Mouse (Mus musculus) stomach, embryonic 15.5 days (tissue): ENCODE results near the gene Foxr1. TPM values are rescaled to one million over a fixed set of nuclear protein-coding genes. Genes with fewer than 3 reads are reported as not detected.
A peak's percentile ranks its signal among the peaks of the same experiment; 100 is the strongest.
"Not testable (repeated sequence)": the region's sequence is repeated elsewhere in the genome, so short reads cannot be mapped to it uniquely, and the experiment has no call there.

Experiments
- ATAC-seq: fragments of 200-750 bp; cut with Nextera tagmentation; 2 replicates; pipeline ENCODE4 v1.8.0; 2017; ENCODE audit warnings: low read depth, moderate number of reproducible peaks, moderate TSS enrichment; ENCODE audit not compliant: insufficient read depth, low FRiP score
- H3K27ac ChIP-seq: fragments of 300-500 bp; sonication (generic); 2 replicates; pipeline ENCODE4 v1.5.1; 2015; ENCODE audit warnings: mild to moderate bottlenecking, inconsistent platforms
- H3K27me3 ChIP-seq: fragments of 300-500 bp; sonication (generic); replicated peaks from 2 replicates; pipeline ENCODE4 v1.6.1; 2015; ENCODE audit warnings: inconsistent platforms
- H3K36me3 ChIP-seq: fragments of 300-500 bp; sonication (generic); 2 replicates; pipeline ENCODE4 v1.6.1; 2015; ENCODE audit warnings: inconsistent platforms
- H3K4me1 ChIP-seq: fragments of 300-500 bp; sonication (generic); 2 replicates; pipeline ENCODE4 v1.6.1; 2015; ENCODE audit warnings: inconsistent platforms
- H3K4me2 ChIP-seq: fragments of 300-500 bp; sonication (generic); 2 replicates; pipeline ENCODE4 v1.6.1; 2015; ENCODE audit warnings: mild to moderate bottlenecking, inconsistent platforms
- H3K4me3 ChIP-seq: fragments of 300-500 bp; sonication (generic); replicated peaks from 2 replicates; pipeline ENCODE4 v1.5.1; 2015; ENCODE audit warnings: inconsistent platforms
- H3K9ac ChIP-seq: fragments of 300-500 bp; sonication (generic); 2 replicates; pipeline ENCODE4 v1.6.1; 2015; ENCODE audit warnings: inconsistent platforms
- H3K9me3 ChIP-seq: fragments of 300-500 bp; sonication (generic); 2 replicates; pipeline ENCODE4 v1.6.1; 2016; ENCODE audit warnings: inconsistent platforms
- WGBS: fragments of 180-500 bp; shearing (Covaris S2); methylation state at CpG from one replicate; pipeline ENCODE4 v1.1.7; 2015; 5-methylcytosine and 5-hydroxymethylcytosine counted together
- polyA plus RNA-seq: library from polyadenylated mRNA; unstranded; fragments of >200 nt; fragmentation: Nextera tagmentation; extraction: Ambion mirVana; gene quantifications from 2 replicates; pipeline ENCODE4 v1.2.1, GENCODE M21; 2015

Foxr1 gene
- polyA plus RNA-seq, 1 experiment from 2014 or later: not detected

DNA sequence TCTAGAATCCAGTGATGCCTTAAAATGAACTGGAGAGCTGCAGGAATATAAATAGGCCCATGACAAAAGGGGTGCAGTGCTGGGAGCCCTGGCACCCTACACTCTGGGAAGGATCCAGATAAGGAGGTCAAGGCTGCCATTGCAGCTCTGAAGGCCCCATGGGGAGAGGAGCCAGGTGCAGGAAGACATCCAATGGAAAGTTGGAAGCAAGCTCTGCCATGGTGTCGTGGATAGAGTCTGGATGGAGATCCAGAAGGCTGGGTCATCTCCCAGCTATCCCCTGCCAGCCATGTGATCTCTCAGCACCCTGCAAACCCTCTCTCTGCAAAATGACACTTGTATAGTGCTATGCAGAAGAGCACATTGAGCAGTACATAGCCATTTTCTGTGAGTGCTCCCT, 33.4 kb upstream of the Foxr1 start:
- H3K4me1 ChIP-seq: peaks cover 5% of the 10 kb centered on the region; the same call in 1 of the 2 replicates
- no peak overlapping the region for H3K4me3 ChIP-seq
- no peaks in the 10 kb centered on the region for H3K36me3 ChIP-seq
- WGBS: 32% methylated on average over 1 of the region's 1 CpGs
- ATAC-seq: no peak
- no peaks in the 10 kb centered on the region for H3K9me3 ChIP-seq
- H3K27me3 ChIP-seq: no peaks in the 10 kb centered on the region
- H3K27ac ChIP-seq: no peak overlapping the region
- no peak overlapping the region for H3K9ac ChIP-seq
- H3K4me2 ChIP-seq: no peak overlapping the region

DNA sequence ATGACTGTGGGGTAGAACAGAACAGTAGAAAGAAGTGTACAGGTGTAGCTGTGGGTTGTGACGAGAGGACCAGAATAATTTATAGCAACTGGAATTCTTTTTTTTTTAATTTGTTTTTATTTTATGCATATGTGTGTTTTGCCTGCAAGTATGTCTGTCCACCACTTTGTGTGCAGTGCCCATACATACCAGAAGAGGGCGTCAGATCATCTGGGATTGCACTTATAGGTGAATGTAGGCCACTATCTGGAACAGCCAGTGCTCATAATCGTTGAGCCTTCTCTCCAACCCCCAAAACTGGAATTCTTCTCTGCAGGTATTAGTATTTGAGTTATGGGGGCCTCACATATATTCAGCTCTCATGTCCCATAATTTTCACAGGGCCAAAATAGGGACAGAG, 32.2 kb upstream of the Foxr1 start:
- ATAC-seq: no peak
- Histone ChIP-seq H3K9me3 (no peaks in the 10 kb centered on the region), H3K4me3 (no peak overlapping the region), H3K4me1 (peaks cover 5% of the 10 kb centered on the region; the same call in 1 of the 2 replicates), H3K27ac (no peak overlapping the region), H3K9ac (no peak overlapping the region), H3K27me3 (no peaks in the 10 kb centered on the region), H3K4me2 (no peak overlapping the region), H3K36me3 (no peaks in the 10 kb centered on the region)
- WGBS: 66% methylated on average over 3 of the region's 3 CpGs

DNA sequence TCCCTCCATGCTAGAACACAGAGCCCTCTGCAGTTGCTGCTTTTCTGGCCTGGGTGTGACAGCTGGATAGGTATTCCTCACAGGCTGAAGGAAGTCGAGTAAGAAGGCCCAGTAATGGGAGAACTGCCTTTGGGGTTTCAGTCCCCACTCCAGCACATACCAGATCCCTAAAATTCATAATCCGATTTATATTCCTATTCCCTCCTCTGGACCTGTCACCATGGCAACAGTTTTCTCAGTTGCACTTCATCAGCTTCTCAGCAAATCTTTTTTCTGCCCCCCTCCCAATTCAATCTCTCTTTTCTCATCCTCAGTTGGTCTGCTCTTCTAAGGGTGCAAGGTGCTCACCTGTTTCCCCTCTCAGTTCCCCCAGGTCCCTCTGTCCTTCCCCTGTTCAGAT, 27.9 kb upstream of the Foxr1 start:
- Histone ChIP-seq H3K4me3 (no peak overlapping the region), H3K4me1 (no peaks in the 10 kb centered on the region), H3K27ac (no peak overlapping the region), H3K4me2 (no peak overlapping the region), H3K27me3 (no peaks in the 10 kb centered on the region), H3K9ac (no peak overlapping the region), H3K36me3 (no peaks in the 10 kb centered on the region), H3K9me3 (no peaks in the 10 kb centered on the region)
- no peak for ATAC-seq
- WGBS: 45% methylated on average over 2 of the region's 2 CpGs

DNA sequence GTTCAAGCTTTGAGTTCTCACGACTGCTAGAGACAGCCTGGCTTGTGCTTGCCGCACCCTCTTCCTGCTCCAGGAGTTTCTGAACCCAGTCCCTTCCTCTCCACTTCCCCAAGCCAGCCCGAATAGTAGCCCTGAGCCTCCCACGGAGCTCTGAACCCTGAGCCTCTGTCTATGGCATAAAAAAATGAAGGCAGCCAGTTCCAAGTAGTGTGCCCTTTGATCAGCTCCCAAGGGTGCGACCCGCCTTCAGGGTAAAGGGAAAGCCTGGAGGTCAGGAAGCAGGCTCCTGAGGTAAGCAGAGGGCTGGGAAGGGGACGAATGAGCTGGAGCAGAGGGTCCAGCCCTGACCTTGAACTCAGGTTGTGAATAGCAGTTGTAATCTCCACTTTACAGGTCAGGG, 27.3 kb upstream of the Foxr1 start:
- 53% methylated on average over 7 of the region's 7 CpGs for WGBS
- Histone ChIP-seq H3K9me3 (no peaks in the 10 kb centered on the region), H3K4me1 (no peaks in the 10 kb centered on the region), H3K27me3 (no peaks in the 10 kb centered on the region), H3K27ac (no peak overlapping the region), H3K4me3 (no peak overlapping the region), H3K36me3 (no peaks in the 10 kb centered on the region), H3K9ac (no peak overlapping the region), H3K4me2 (no peak overlapping the region)
- no peak for ATAC-seq

DNA sequence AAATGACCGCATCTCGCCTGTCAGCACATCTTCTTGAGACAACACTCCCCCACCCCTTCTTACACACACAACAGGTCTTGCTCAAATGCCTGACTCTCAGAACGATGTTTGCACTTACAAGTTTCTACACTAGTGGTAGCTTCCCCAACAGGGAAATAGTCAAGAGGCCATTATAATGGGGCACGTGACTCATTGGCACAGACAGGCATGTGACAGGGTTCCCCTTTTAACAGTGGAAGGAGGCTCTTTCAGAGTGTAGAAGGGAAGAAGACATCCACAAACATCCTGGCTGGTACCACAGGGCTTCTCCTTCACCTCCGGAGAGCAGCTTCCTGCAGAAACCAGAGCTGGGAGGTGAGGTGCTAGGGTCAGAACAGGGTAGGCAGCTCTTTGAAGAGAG, 21.0 kb upstream of the Foxr1 start:
- Histone ChIP-seq H3K27me3 (no peaks in the 10 kb centered on the region), H3K9me3 (no peaks in the 10 kb centered on the region), H3K36me3 (no peaks in the 10 kb centered on the region), H3K27ac (no peak overlapping the region), H3K9ac (no peak overlapping the region), H3K4me1 (peaks cover 7% of the 10 kb centered on the region), H3K4me2 (no peak overlapping the region), H3K4me3 (no peak overlapping the region)
- no peak for ATAC-seq
- 71% methylated on average over 5 of the region's 5 CpGs for WGBS

DNA sequence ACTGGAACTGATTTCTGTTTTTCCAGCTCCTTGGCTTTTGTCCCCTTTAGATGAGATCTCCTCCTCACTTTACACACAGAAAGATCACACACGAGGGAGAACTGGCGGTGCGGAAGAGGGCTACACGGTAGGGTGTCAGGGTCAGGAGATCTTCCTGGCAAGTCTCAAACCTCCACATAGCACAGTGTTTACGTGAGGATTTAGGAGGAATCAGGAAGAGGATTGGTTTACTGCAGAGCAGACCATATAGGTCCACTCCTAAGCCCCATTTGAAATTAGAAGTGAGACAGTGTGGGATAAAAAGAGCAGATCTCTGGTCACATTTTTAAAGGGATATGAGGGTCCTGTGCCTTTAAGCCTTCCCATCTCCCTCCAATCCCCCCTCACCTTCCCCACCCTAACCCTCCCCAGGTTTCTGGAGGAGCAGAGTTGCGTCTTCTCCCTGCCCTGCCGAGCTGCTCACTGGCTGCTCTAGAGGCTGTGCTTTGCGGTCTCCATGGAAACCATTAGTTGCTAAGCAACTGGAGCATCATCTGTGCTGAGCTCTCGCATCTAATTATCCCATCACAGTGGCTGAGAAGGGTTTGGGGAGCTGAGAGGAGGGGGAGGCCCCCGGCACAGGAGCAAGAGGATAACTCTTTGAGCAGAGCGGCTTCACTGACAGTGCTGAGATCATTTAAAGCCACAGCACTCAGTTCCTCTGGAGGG, 16.3 kb upstream of the Foxr1 start:
- H3K4me2 ChIP-seq: no peak overlapping the region
- no peak overlapping the region for H3K4me3 ChIP-seq
- no peak overlapping the region for H3K27ac ChIP-seq
- peaks cover 9% of the 10 kb centered on the region for H3K4me1 ChIP-seq
- no peaks in the 10 kb centered on the region for H3K9me3 ChIP-seq
- peak; percentile 20; the same call in 1 of the 2 replicates for ATAC-seq
- no peaks in the 10 kb centered on the region for H3K36me3 ChIP-seq
- 12% methylated on average over 11 of the region's 11 CpGs for WGBS
- H3K27me3 ChIP-seq: no peaks in the 10 kb centered on the region
- no peak overlapping the region for H3K9ac ChIP-seq

DNA sequence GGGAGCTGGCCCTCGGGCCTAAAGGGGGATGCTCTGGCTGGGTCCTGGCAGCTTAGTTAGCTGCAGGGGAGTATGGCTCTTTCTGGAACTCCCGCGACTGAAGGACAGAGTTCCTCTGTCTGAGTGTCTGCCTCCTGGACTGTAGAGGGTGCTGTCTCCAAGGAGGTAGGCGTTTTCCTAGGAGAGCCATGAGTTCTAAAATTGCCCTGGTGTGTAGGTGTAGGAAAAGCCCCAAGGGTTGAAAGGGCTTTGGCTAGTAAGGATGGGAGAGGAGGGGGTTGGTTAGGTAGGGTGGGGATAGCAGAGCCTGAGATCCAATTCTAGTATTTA, 13.9 kb upstream of the Foxr1 start, which contains the start of gene Upk2:
Gene Upk2, minus strand, starts transcription at position 86 of the 330 bp plus-strand sequence.
- WGBS: 35% methylated on average over 4 of the region's 4 CpGs
- 0 out of 2 replicates have a peak within 1 kb of the TSS, but pooled peaks have one; percentile 7 for H3K4me3 ChIP-seq

DNA sequence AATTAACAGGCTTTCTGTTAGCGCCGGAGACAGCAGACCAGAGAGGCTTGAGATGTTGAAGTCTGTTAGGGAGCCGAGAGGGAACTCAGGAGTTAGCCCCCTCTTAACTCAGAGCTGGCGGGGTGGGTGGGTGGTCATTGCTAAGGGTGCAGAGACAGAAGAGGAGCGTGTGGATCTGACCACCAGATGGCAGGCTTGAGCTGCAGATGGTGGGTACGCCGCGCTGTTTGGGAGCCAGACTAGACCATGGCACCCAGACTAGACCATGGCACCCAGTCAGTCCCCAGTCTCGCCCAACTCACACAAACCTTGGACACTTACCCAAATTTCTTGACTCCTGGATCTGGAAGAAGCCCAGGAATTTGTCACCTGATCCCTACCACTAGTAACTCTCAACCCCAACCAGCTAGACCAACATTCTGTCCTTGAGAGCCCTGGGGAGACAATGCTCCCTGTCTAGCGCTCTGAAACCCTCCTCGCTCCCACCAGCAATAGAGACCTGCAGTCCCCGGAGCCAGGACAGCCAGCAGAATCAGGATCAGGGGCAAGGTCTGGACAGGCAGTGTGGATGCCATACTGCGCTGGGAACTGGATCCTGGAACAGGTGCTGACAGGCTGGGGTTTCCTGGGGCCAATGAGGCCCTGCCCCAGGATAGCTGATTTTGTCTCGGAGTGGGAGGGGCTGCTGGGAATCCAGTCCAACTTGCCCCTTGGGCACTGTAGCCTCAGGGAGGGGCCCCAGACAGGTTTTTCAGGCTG, 13.4 kb upstream of the Foxr1 start:
- H3K9ac ChIP-seq: no peak overlapping the region
- peaks cover 9% of the 10 kb centered on the region for H3K4me1 ChIP-seq
- H3K4me3 ChIP-seq: 0 out of 2 replicates have a peak overlapping the region, but pooled peaks have one; percentile 7
- peak; percentile 80 for ATAC-seq
- no peaks in the 10 kb centered on the region for H3K36me3 ChIP-seq
- 7% methylated on average over 14 of the region's 14 CpGs for WGBS
- H3K4me2 ChIP-seq: peak overlapping the region; percentile 14
- H3K27me3 ChIP-seq: no peaks in the 10 kb centered on the region
- H3K27ac ChIP-seq: no peak overlapping the region
- no peaks in the 10 kb centered on the region for H3K9me3 ChIP-seq

More for the DNA sequence above, 13.9 kb upstream of the Foxr1 start, which contains the start of gene Upk2:
- ATAC-seq: 0 out of 2 replicates have a peak, but pooled peaks have one; percentile 27
- Histone ChIP-seq H3K4me1 (peaks cover 9% of the 10 kb centered on the region), H3K9me3 (no peaks in the 10 kb centered on the region), H3K9ac (no peak within 1 kb of the TSS), H3K4me2 (peak within 1 kb of the TSS; percentile 14), H3K27me3 (no peaks in the 10 kb centered on the region), H3K27ac (peak within 1 kb of the TSS; percentile 18; the same call in 1 of the 2 replicates), H3K36me3 (no peaks in the 10 kb centered on the region)

DNA sequence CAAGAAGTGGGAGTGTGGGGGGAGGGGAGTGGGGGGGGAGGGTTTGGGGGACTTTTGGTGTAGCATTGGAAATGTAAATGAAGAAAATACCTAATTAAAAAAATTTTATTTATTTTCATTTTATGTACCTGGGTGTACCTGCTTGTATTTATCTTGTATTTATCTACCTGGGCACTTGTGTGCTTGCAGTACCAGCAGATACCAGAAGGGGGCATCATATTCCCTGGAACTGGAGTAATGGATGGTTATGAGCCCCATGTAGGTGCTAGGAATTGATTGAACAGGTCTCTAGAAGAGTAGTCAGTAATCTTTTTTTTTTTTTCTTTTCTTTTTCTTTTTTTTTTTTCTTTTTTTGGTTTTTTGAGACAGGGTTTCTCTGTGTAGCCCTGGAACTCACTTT, 9.5 kb upstream of the Foxr1 start:
- Histone ChIP-seq H3K4me1 (no peaks in the 10 kb centered on the region), H3K36me3 (no peaks in the 10 kb centered on the region), H3K27ac (no peak overlapping the region), H3K27me3 (no peaks in the 10 kb centered on the region), H3K9me3 (no peaks in the 10 kb centered on the region), H3K4me3 (no peak overlapping the region), H3K9ac (no peak overlapping the region), H3K4me2 (no peak overlapping the region)
- ATAC-seq: no peak

DNA sequence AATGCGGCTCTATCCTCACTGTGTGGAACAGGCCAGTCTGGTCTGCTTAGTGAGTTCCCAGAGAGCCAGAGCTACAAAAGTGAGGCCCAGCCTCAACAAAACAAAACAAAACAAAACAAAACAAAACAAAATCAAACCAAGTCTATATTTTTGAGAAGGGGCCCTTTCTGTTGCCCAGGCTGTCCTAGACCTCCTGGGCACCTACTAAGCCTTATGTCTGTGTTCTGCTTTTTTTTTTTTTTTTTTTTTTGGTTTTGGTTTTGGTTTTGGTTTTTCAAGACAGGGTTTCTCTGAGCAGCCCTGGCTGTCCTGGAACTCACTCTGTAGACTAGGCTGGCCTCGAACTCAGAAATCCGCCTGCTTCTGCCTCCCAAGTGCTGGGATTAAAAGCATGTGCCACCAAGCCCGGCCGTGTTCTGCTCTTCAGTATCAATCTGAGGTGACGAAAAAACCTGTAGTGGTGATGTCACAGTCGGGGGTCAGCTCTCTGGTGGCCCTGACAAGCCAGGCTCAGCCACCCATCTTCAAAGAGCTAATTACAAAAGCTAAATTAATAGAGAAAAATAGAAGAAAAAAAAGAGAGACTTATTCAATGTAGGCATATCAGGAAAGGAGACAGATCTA, 3.6 kb upstream of the Foxr1 start:
- ATAC-seq, H3K4me1 ChIP-seq, H3K27ac ChIP-seq, H3K4me2 ChIP-seq, H3K9ac ChIP-seq, H3K36me3 ChIP-seq, H3K4me3 ChIP-seq, H3K27me3 ChIP-seq, H3K9me3 ChIP-seq: not testable (repeated sequence)
- 84% methylated on average over 7 of the region's 7 CpGs for WGBS

DNA sequence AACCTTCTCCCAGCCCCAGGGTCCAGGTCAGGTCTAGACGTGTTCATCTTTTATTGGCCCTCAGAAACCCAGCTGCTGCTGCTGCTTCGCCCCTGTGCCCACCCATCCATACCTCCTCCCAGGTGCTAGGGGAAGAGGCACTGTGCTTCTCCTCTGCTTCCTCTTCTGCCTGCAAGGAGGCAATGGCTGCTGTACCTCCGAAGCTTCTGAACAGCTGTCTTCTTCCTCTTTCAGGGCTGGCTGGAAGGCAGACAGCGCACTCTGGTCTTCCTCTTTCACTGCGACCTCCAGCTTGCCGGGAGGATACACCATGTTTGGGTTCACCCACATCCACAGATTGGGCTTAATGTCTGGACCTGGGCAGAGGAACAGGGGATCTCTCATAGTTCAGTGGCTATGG, 5.2 kb downstream of the Foxr1 start:
- H3K27ac ChIP-seq: no peak overlapping the region
- no peak overlapping the region for H3K4me3 ChIP-seq
- no peak overlapping the region for H3K9ac ChIP-seq
- no peak for ATAC-seq
- H3K4me2 ChIP-seq: no peak overlapping the region
- H3K9me3 ChIP-seq: no peaks in the 10 kb centered on the region
- no peaks in the 10 kb centered on the region for H3K27me3 ChIP-seq
- H3K36me3 ChIP-seq: no peaks in the 10 kb centered on the region
- H3K4me1 ChIP-seq: no peaks in the 10 kb centered on the region
- WGBS: 77% methylated on average over 6 of the region's 6 CpGs

DNA sequence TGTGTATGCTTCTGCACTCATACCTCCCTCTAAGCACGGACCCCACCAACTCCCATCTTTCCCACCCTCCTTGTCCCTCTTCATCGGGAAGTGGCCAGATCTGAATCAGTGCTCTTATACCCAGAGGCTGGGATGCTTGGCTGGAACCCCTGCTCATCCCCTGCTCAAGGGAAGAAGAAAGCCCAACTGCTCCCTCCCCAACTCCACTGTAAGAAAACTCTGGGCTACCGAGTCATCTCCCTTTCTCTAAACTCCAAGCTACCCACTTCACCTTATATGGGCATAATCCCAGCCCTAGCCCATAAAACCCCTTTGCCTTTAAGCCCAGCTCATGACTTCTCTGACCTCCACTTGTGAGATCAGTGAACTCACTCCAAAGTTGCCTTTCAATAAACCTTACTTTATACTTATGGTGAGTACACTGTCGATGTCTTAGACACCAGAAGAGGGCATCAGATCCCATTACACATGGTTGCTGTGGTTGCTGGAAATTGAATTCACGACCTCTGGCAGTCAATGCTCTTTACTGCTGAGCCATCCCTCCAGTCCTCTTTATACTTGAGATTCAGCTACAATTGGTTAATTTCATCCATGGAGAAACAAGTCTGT, 8.3 kb downstream of the Foxr1 start:
- WGBS: 44% methylated on average over 5 of the region's 5 CpGs
- Histone ChIP-seq H3K4me1 (no peaks in the 10 kb centered on the region), H3K27ac (no peak overlapping the region), H3K9me3 (no peaks in the 10 kb centered on the region), H3K27me3 (no peaks in the 10 kb centered on the region), H3K4me2 (no peak overlapping the region), H3K36me3 (no peaks in the 10 kb centered on the region), H3K4me3 (no peak overlapping the region), H3K9ac (no peak overlapping the region)
- no peak for ATAC-seq
